Comparison of ENCODE assay signal across 16 mouse cellular contexts in genomic region chr13:120025004-120025403, GRCm38 (mm10). TPM values are rescaled to one million over a fixed set of nuclear protein-coding genes. Genes with fewer than 3 reads are reported as not detected.
"Had no signal": no experiment of that assay in that cellular context is flagged by ENCODE, and none has a peak within 500 bp of the region (broad histone marks: within the 10 kb centered on the region; RNA-seq: fewer than 3 reads in every experiment).

No protein-coding gene starts in this region.

RNA-seq across cellular contexts. Expression of gene Gm36079, which starts 1.8 kb away (rescaled TPM):
- polyA plus RNA-seq: kidney, embryonic 15.5 days; limb, embryonic 12.5 days; limb, embryonic 15.5 days; liver, embryonic 11.5 days; liver, embryonic 14.5 days; liver, postnatal 0 days; lung, embryonic 14.5 days; lung, postnatal 0 days; midbrain, embryonic 13.5 days; midbrain, embryonic 16.5 days; myocyte; neural tube, embryonic 12.5 days; neural tube, embryonic 15.5 days; stomach, embryonic 16.5 days; testis, adult 2 months; urinary bladder, adult 2 months had no signal

RNA-seq across cellular contexts. Expression of gene Gm21188, which starts 27.0 kb away (rescaled TPM):
- polyA plus RNA-seq: limb, embryonic 12.5 days; liver, embryonic 11.5 days; lung, embryonic 14.5 days; midbrain, embryonic 13.5 days; midbrain, embryonic 16.5 days; myocyte; neural tube, embryonic 12.5 days; neural tube, embryonic 15.5 days had no signal
